Mouse (Mus musculus): ENCODE data around the gene Aldh1a1. TPM values are rescaled to one million over a fixed set of nuclear protein-coding genes. Genes with fewer than 3 reads are reported as not detected.

The Aldh1a1 gene
- polyA plus RNA-seq, 1 experiment, result 19.1 TPM

DNA sequence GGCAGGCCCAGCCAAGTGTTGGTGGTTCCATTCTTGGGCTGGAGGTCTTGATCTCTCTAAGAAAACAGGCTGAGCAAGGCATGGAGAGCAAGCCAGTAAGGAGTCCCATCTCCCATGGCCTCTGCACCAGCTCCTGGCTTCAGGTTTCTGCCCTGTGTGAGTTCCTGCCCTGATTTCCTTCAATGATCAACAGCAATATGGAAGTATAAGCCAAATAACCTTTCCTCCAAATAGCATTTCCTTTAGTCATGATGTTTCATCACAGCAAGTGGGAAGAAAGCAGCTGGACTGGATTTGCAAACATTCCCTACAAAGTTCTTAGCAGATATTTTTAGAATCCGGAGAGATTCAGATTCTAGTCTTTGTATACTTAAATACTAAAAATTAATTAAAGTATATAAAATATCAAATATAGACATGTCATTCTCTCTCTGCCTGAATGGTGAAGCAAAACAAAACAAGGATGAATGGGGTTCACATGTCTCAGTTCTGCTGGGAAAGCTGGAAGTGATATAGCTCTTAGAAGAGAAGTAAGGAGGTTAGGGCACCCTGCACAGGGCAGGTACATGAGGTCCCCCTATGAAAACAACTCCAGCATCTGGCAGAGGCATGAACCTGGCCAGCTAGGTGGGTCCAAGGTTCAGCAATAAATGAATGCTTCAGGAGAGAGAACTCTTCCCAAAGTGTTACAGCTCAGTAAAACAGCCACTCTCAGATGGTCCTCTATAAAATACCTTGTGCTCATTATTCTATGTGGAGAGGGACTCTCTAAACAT lies 37.6 kb downstream of the Aldh1a1 start:
- no peak overlapping the region for H3K4me3 ChIP-seq (ENCODE audit: insufficient read depth, low read depth, low read length)
- H3K27ac ChIP-seq (replicated peaks; ENCODE audit: low read depth, low read length), result peak overlapping the region; percentile 99
- peaks cover 7% of the 10 kb centered on the region for H3K4me1 ChIP-seq (ENCODE audit: control insufficient read depth, insufficient read depth, insufficient read length, low read length)

- Histone ChIP-seq H3K4me1 (ENCODE audit: control insufficient read depth, insufficient read depth, insufficient read length, low read length) (no peaks in the 10 kb centered on the region), H3K27ac (replicated peaks; ENCODE audit: low read depth, low read length) (no peak overlapping the region; the same call in 1 of the 2 replicates), H3K4me3 (ENCODE audit: insufficient read depth, low read depth, low read length) (no peak overlapping the region)
Observed at GRCm38 (mm10) chr19:20536538-20536937, 44.0 kb downstream of the Aldh1a1 start.

DNA sequence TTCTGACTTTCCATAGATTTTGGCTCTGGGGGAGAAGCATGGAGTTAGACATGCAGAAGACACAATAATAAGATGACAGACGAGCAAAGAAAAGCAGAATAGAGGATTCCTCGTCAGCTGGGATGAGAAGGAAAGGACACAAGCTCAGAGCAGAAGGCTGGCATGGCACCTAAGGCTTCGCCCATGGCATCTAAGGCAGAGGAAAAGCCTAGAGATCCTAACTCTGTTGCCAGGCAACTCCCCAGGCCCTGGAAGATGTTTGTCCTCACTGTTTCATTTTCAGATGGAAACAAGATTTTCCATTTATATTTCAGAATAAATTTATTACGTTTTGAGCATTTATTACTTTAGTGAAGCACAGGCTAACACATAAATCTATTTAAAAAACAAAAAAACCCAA lies 48.5 kb downstream of the Aldh1a1 start:
- no peak overlapping the region for H3K4me3 ChIP-seq (ENCODE audit: insufficient read depth, low read depth, low read length)

DNA sequence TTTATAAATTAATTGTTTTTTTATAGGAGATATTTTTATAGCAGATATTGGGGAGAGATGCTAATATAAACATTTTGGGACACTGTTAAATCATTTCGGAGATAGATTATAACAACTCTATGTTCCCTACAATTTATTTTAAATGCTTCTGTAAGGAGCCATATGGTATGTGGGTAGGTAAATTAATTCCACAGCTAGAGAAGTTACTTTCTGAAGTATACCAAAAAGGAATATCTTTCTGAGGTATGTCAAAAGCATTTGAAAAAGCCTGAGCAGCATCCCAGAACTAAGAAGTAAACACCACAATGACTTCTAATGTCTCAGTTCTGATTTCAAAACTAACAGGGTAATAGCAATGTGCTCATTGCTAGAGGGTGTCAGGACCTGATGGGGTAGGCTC lies 49.4 kb downstream of the Aldh1a1 start:
- Histone ChIP-seq H3K4me1 (ENCODE audit: control insufficient read depth, insufficient read depth, insufficient read length, low read length) (no peaks in the 10 kb centered on the region), H3K27ac (replicated peaks; ENCODE audit: low read depth, low read length) (no peak overlapping the region), H3K4me3 (ENCODE audit: insufficient read depth, low read depth, low read length) (no peak overlapping the region)

More for the DNA sequence above, 48.5 kb downstream of the Aldh1a1 start:
- H3K27ac ChIP-seq (replicated peaks; ENCODE audit: low read depth, low read length), result no peak overlapping the region
- no peaks in the 10 kb centered on the region for H3K4me1 ChIP-seq (ENCODE audit: control insufficient read depth, insufficient read depth, insufficient read length, low read length)

- H3K4me3 ChIP-seq (ENCODE audit: insufficient read depth, low read depth, low read length), result no peak overlapping the region
- no peak overlapping the region for H3K27ac ChIP-seq (replicated peaks; ENCODE audit: low read depth, low read length)
- no peaks in the 10 kb centered on the region for H3K4me1 ChIP-seq (ENCODE audit: control insufficient read depth, insufficient read depth, insufficient read length, low read length)
Observed at GRCm38 (mm10) chr19:20543816-20544215, 51.3 kb downstream of the Aldh1a1 start.

- Histone ChIP-seq H3K4me1 (ENCODE audit: control insufficient read depth, insufficient read depth, insufficient read length, low read length) (no peaks in the 10 kb centered on the region), H3K4me3 (ENCODE audit: insufficient read depth, low read depth, low read length) (no peak overlapping the region), H3K27ac (replicated peaks; ENCODE audit: low read depth, low read length) (no peak overlapping the region)
Observed at GRCm38 (mm10) chr19:20544941-20545340, 52.4 kb downstream of the Aldh1a1 start.

DNA sequence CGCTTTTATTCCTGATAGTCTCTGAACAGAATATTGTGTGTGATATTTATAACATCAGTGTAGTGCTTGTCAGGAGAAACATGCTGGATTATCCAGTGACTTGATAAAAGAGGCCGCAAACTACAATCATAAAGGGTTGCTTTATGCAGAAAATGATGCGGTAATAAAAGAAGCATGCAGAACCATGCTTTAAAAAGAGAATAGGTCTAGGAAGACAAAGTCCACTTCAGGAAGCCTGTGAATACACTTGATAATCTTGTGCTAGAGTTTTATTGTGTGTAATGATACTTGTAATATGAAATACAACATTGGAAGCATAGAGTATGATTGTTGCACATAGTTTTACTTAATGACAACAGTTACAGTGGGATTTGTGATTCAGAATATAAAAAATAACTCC lies 54.5 kb downstream of the Aldh1a1 start:
- Histone ChIP-seq H3K4me3 (ENCODE audit: insufficient read depth, low read depth, low read length) (no peak overlapping the region), H3K4me1 (ENCODE audit: control insufficient read depth, insufficient read depth, insufficient read length, low read length) (no peaks in the 10 kb centered on the region), H3K27ac (replicated peaks; ENCODE audit: low read depth, low read length) (no peak overlapping the region)

- no peak overlapping the region for H3K27ac ChIP-seq (replicated peaks; ENCODE audit: low read depth, low read length)
- no peak overlapping the region for H3K4me3 ChIP-seq (ENCODE audit: insufficient read depth, low read depth, low read length)
- H3K4me1 ChIP-seq (ENCODE audit: control insufficient read depth, insufficient read depth, insufficient read length, low read length), result no peaks in the 10 kb centered on the region
Observed at GRCm38 (mm10) chr19:20549409-20549808, 56.9 kb downstream of the Aldh1a1 start.

- H3K4me1 ChIP-seq (ENCODE audit: control insufficient read depth, insufficient read depth, insufficient read length, low read length), result no peaks in the 10 kb centered on the region
- no peak overlapping the region for H3K4me3 ChIP-seq (ENCODE audit: insufficient read depth, low read depth, low read length)
- no peak overlapping the region for H3K27ac ChIP-seq (replicated peaks; ENCODE audit: low read depth, low read length)
Observed at GRCm38 (mm10) chr19:20555365-20555764, 62.9 kb downstream of the Aldh1a1 start.

DNA sequence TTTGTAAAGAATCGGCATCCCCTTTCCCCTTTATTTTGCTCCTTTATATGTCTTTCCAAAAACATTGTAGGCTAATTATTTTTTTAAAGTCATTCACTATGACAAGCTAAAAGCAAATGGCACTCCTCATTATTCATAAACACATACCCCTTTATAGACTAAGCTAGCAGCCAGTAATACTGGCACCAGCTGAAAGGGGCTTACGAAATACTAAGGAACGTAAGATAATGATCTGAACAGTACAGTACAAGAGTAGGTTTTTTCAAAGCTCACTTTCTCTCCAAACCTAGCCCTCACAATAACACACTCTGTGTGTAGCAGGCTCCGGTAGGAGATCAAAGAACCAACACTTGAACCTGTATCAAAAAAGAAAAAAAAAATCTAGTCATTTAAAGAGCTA lies 64.7 kb downstream of the Aldh1a1 start:
- Histone ChIP-seq H3K4me1 (ENCODE audit: control insufficient read depth, insufficient read depth, insufficient read length, low read length) (no peaks in the 10 kb centered on the region), H3K4me3 (ENCODE audit: insufficient read depth, low read depth, low read length) (no peak overlapping the region), H3K27ac (replicated peaks; ENCODE audit: low read depth, low read length) (no peak overlapping the region)

DNA sequence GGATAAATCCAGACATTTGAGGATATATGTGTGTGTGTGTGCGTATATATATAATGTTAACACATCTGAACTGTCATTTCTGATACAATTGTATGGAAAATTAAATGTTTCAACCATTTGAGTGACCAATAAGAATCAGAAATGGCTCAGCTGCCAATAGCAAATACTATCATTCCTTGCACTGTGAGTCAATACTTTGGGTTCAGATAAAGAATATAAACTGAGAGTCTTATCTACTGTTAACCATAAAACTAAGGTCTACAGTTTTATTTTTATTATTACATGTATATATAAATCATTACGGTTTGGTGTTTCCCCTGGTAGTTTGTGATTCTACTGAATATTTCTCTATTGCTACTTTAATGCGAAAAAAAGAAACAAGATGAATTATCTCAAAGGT lies 65.6 kb downstream of the Aldh1a1 start:
- H3K27ac ChIP-seq (replicated peaks; ENCODE audit: low read depth, low read length), result no peak overlapping the region
- H3K4me3 ChIP-seq (ENCODE audit: insufficient read depth, low read depth, low read length), result no peak overlapping the region

GRCm38 (mm10) chr19:20558544-20558943 lies 66.0 kb downstream of the Aldh1a1 start:
- Histone ChIP-seq H3K4me3 (ENCODE audit: insufficient read depth, low read depth, low read length) (no peak overlapping the region), H3K27ac (replicated peaks; ENCODE audit: low read depth, low read length) (no peak overlapping the region), H3K4me1 (ENCODE audit: control insufficient read depth, insufficient read depth, insufficient read length, low read length) (no peaks in the 10 kb centered on the region)

More for the DNA sequence above, 65.6 kb downstream of the Aldh1a1 start:
- no peaks in the 10 kb centered on the region for H3K4me1 ChIP-seq (ENCODE audit: control insufficient read depth, insufficient read depth, insufficient read length, low read length)

DNA sequence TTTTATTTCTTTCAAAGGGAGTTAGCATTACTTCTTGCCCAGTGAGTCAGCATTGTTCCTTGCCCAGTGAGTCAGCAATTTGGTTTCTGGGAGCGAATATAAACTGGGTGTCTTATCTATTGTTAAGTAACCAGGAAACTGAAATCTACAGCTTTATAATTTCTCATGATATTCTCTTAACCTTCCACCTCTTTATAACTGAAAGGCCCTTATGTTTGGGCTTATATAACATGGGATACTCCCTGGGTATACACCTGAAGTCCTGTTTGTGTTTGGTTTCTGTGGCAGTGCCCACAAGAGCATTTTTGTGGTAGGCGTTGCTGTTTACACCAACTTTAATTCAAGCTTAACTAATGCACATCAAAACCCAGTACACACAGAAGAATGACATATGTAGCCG lies 66.4 kb downstream of the Aldh1a1 start:
- no peaks in the 10 kb centered on the region for H3K4me1 ChIP-seq (ENCODE audit: control insufficient read depth, insufficient read depth, insufficient read length, low read length)
- H3K27ac ChIP-seq (replicated peaks; ENCODE audit: low read depth, low read length), result no peak overlapping the region
- H3K4me3 ChIP-seq (ENCODE audit: insufficient read depth, low read depth, low read length), result no peak overlapping the region

DNA sequence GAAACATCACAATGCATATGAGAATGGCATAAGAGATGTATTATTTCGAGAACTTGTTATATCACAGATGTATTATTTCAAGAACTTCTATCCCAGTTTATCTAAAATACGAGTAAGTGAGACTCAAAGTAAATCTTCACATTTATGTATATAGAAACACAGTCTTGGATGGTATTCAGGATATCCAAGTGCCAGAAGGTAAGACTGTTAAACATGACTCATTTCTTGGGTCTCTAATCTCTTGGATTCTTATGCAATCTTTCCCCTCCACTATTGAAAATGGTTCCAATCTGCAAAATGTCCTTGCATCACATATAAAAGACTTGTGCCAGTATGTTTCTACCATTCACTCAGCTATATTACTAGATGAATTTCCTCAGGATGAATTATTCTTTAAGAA lies 67.4 kb downstream of the Aldh1a1 start:
- no peaks in the 10 kb centered on the region for H3K4me1 ChIP-seq (ENCODE audit: control insufficient read depth, insufficient read depth, insufficient read length, low read length)
- H3K4me3 ChIP-seq (ENCODE audit: insufficient read depth, low read depth, low read length), result no peak overlapping the region
- no peak overlapping the region for H3K27ac ChIP-seq (replicated peaks; ENCODE audit: low read depth, low read length)

- Histone ChIP-seq H3K27ac (replicated peaks; ENCODE audit: low read depth, low read length) (no peak overlapping the region), H3K4me3 (ENCODE audit: insufficient read depth, low read depth, low read length) (no peak overlapping the region), H3K4me1 (ENCODE audit: control insufficient read depth, insufficient read depth, insufficient read length, low read length) (peaks cover 2% of the 10 kb centered on the region; the same call in 1 of the 2 replicates)
Observed at GRCm38 (mm10) chr19:20562396-20562795, 69.9 kb downstream of the Aldh1a1 start.

GRCm38 (mm10) chr19:20566294-20566693 lies 73.8 kb downstream of the Aldh1a1 start:
- Histone ChIP-seq H3K4me3 (ENCODE audit: insufficient read depth, low read depth, low read length) (no peak overlapping the region), H3K27ac (replicated peaks; ENCODE audit: low read depth, low read length) (no peak overlapping the region), H3K4me1 (ENCODE audit: control insufficient read depth, insufficient read depth, insufficient read length, low read length) (peaks cover 2% of the 10 kb centered on the region; the same call in 1 of the 2 replicates)

Measured in brown adipose tissue, adult 24 weeks (tissue).